Mouse (Mus musculus): ENCODE results near the gene Mdh2. TPM values are rescaled to one million over a fixed set of nuclear protein-coding genes. Genes with fewer than 3 reads are reported as not detected.

Gene Mdh2
- total RNA-seq, 1 experiment, result 223 TPM

GRCm38 (mm10) chr5:135742941-135743740, 35.1 kb upstream of the Mdh2 start:
- in situ Hi-C loops (cut with MboI; ENCODE audit: low sequenced_read_pairs in 2 of 2, unreplicated experiment in 2 of 2), result no loop called here
- Histone ChIP-seq H3K4me3 (ENCODE audit: insufficient read depth in 1 of 2, low read depth in 1 of 2, low read length in 2 of 2, poor library complexity in 1 of 2, severe bottlenecking in 1 of 2) (peak overlapping the region; percentile 74 to 91), H3K4me1 (ENCODE audit: control insufficient read depth in 2 of 2, insufficient read depth in 2 of 2, low read length in 2 of 2, poor library complexity in 1 of 2) (peaks cover 7 to 9% of the 10 kb centered on the region in 2 experiments; a peak in 3 of 4 replicates), H3K9ac (ENCODE audit: insufficient read depth, low read depth, low read length, poor library complexity, severe bottlenecking) (peak overlapping the region; percentile 71; the same call in 1 of the 2 replicates), H3K36me3 (ENCODE audit: control insufficient read depth, insufficient read depth, low read length, poor library complexity, severe bottlenecking) (peaks cover 3% of the 10 kb centered on the region; the same call in 1 of the 2 replicates), H3K9me3 (ENCODE audit: control insufficient read depth, insufficient read depth, low read depth, low read length) (no peaks in the 10 kb centered on the region), H3K27ac (ENCODE audit: insufficient read depth, low read depth, low read length, poor library complexity, severe bottlenecking) (no peak overlapping the region)
- no peak for TF ChIP-seq CHD2 (IDR thresholded peaks at IDR 0.05; ENCODE audit: low read depth, low read length)
- no peak for TF ChIP-seq ZC3H11A (IDR thresholded peaks at IDR 0.05; ENCODE audit: borderline replicate concordance, low read depth, low read length)
- no peak for TF ChIP-seq HCFC1 (IDR thresholded peaks at IDR 0.05; ENCODE audit: borderline replicate concordance, insufficient read depth, low read length)
- no peak for TF ChIP-seq ZNF384 (IDR thresholded peaks at IDR 0.05; ENCODE audit: low read depth, low read length)
- TF ChIP-seq MAFK (IDR thresholded peaks at IDR 0.05; ENCODE audit: insufficient read depth, low read depth, low read length), result no peak
- no peak for DNase-seq (ENCODE audit: low read depth, low spot score)

- Histone ChIP-seq H3K9me3 (ENCODE audit: control insufficient read depth, insufficient read depth, low read depth, low read length) (no peaks in the 10 kb centered on the region), H3K4me3 (ENCODE audit: insufficient read depth in 1 of 2, low read depth in 1 of 2, low read length in 2 of 2, poor library complexity in 1 of 2, severe bottlenecking in 1 of 2) (peak within 1 kb of the TSS; percentile 74 to 91), H3K27ac (ENCODE audit: insufficient read depth, low read depth, low read length, poor library complexity, severe bottlenecking) (no peak within 1 kb of the TSS), H3K36me3 (ENCODE audit: control insufficient read depth, insufficient read depth, low read length, poor library complexity, severe bottlenecking) (peaks cover 3% of the 10 kb centered on the region; the same call in 1 of the 2 replicates), H3K4me1 (ENCODE audit: control insufficient read depth in 2 of 2, insufficient read depth in 2 of 2, low read length in 2 of 2, poor library complexity in 1 of 2) (peaks cover 4 to 9% of the 10 kb centered on the region in 2 experiments; a peak in 1 of 4 replicates), H3K9ac (ENCODE audit: insufficient read depth, low read depth, low read length, poor library complexity, severe bottlenecking) (peak within 1 kb of the TSS; percentile 71)
- TF ChIP-seq MAFK (IDR thresholded peaks at IDR 0.05; ENCODE audit: insufficient read depth, low read depth, low read length) (no peak), ZNF384 (IDR thresholded peaks at IDR 0.05; ENCODE audit: low read depth, low read length) (no peak), CHD2 (IDR thresholded peaks at IDR 0.05; ENCODE audit: low read depth, low read length) (no peak), HCFC1 (IDR thresholded peaks at IDR 0.05; ENCODE audit: borderline replicate concordance, insufficient read depth, low read length) (no peak), ZC3H11A (IDR thresholded peaks at IDR 0.05; ENCODE audit: borderline replicate concordance, low read depth, low read length) (no peak)
- peak; percentile 86 for DNase-seq (ENCODE audit: low read depth, low spot score)
- in situ Hi-C loops (cut with MboI; ENCODE audit: low sequenced_read_pairs in 2 of 2, unreplicated experiment in 2 of 2), result no loop called here
Measured at GRCm38 (mm10) chr5:135743741-135744609, 34.3 kb upstream of the Mdh2 start, which contains the start of gene Tmem120a. Tmem120a (minus strand) TSS chr5:135744448.

GRCm38 (mm10) chr5:135744742-135745141, 33.5 kb upstream of the Mdh2 start:
- TF ChIP-seq CHD2 (IDR thresholded peaks at IDR 0.05; ENCODE audit: low read depth, low read length) (no peak), ZNF384 (IDR thresholded peaks at IDR 0.05; ENCODE audit: low read depth, low read length) (no peak), HCFC1 (IDR thresholded peaks at IDR 0.05; ENCODE audit: borderline replicate concordance, insufficient read depth, low read length) (no peak), MAFK (IDR thresholded peaks at IDR 0.05; ENCODE audit: insufficient read depth, low read depth, low read length) (no peak), ZC3H11A (IDR thresholded peaks at IDR 0.05; ENCODE audit: borderline replicate concordance, low read depth, low read length) (no peak)
- peaks cover 4 to 9% of the 10 kb centered on the region in 2 experiments; a peak in 1 of 4 replicates for H3K4me1 ChIP-seq (ENCODE audit: control insufficient read depth in 2 of 2, insufficient read depth in 2 of 2, low read length in 2 of 2, poor library complexity in 1 of 2)
- peaks cover 3% of the 10 kb centered on the region; the same call in 1 of the 2 replicates for H3K36me3 ChIP-seq (ENCODE audit: control insufficient read depth, insufficient read depth, low read length, poor library complexity, severe bottlenecking)
- H3K9me3 ChIP-seq (ENCODE audit: control insufficient read depth, insufficient read depth, low read depth, low read length), result no peaks in the 10 kb centered on the region
- no peak overlapping the region for H3K27ac ChIP-seq (ENCODE audit: insufficient read depth, low read depth, low read length, poor library complexity, severe bottlenecking)
- in situ Hi-C loops (cut with MboI; ENCODE audit: low sequenced_read_pairs in 2 of 2, unreplicated experiment in 2 of 2), result no loop called here
- H3K9ac ChIP-seq (ENCODE audit: insufficient read depth, low read depth, low read length, poor library complexity, severe bottlenecking), result peak overlapping the region; percentile 35; the same call in 1 of the 2 replicates
- H3K4me3 ChIP-seq (ENCODE audit: insufficient read depth in 1 of 2, low read depth in 1 of 2, low read length in 2 of 2, poor library complexity in 1 of 2, severe bottlenecking in 1 of 2), result peak overlapping the region; percentile 8 to 91; a peak in 3 of 4 replicates
- no peak for DNase-seq (ENCODE audit: low read depth, low spot score)

- Histone ChIP-seq H3K27ac (ENCODE audit: insufficient read depth, low read depth, low read length, poor library complexity, severe bottlenecking) (no peak overlapping the region), H3K9ac (ENCODE audit: insufficient read depth, low read depth, low read length, poor library complexity, severe bottlenecking) (no peak overlapping the region), H3K9me3 (ENCODE audit: control insufficient read depth, insufficient read depth, low read depth, low read length) (no peaks in the 10 kb centered on the region), H3K36me3 (ENCODE audit: control insufficient read depth, insufficient read depth, low read length, poor library complexity, severe bottlenecking) (no peaks in the 10 kb centered on the region), H3K4me3 (ENCODE audit: insufficient read depth in 1 of 2, low read depth in 1 of 2, low read length in 2 of 2, poor library complexity in 1 of 2, severe bottlenecking in 1 of 2) (no peak overlapping the region), H3K4me1 (ENCODE audit: control insufficient read depth in 2 of 2, insufficient read depth in 2 of 2, low read length in 2 of 2, poor library complexity in 1 of 2) (no peaks in the 10 kb centered on the region)
- DNase-seq (ENCODE audit: low read depth, low spot score), result no peak
- in situ Hi-C loops (cut with MboI; ENCODE audit: low sequenced_read_pairs in 2 of 2, unreplicated experiment in 2 of 2), result loop anchor here in 1 of 2 experiments (25.0 kb wide), 1 partner anchor 339 kb away; no protein-coding TSS in a partner anchor
- TF ChIP-seq ZNF384 (IDR thresholded peaks at IDR 0.05; ENCODE audit: low read depth, low read length) (no peak), CHD2 (IDR thresholded peaks at IDR 0.05; ENCODE audit: low read depth, low read length) (no peak), MAFK (IDR thresholded peaks at IDR 0.05; ENCODE audit: insufficient read depth, low read depth, low read length) (no peak), ZC3H11A (IDR thresholded peaks at IDR 0.05; ENCODE audit: borderline replicate concordance, low read depth, low read length) (no peak), HCFC1 (IDR thresholded peaks at IDR 0.05; ENCODE audit: borderline replicate concordance, insufficient read depth, low read length) (no peak)
Measured at GRCm38 (mm10) chr5:135751041-135751440, 27.2 kb upstream of the Mdh2 start.

Measured in ES-E14 (cell line).